Mouse (Mus musculus) megakaryocyte, embryonic 14.5 days (primary cell): ENCODE measurements at regions not wholly inside any gene's neighbourhood (a gene's known extent, or its start where the extent isn't known, plus 50 kb on each side); places are given as distances from the start of the nearest gene placed in this dataset.

Source experiments
- H3K27me3 ChIP-seq: replicated peaks from 2 replicates; pipeline ENCODE3; 2012; ENCODE audit warnings: inconsistent platforms
- H3K36me3 ChIP-seq: replicated peaks from 2 replicates; pipeline ENCODE3; 2012; ENCODE audit warnings: low read length, inconsistent platforms, mixed read lengths
- H3K4me1 ChIP-seq: 2 replicates; pipeline ENCODE4 v1.6.1; 2012; ENCODE audit warnings: inconsistent platforms
- H3K4me3 ChIP-seq: replicated peaks from 2 replicates; pipeline ENCODE3; 2012; ENCODE audit warnings: moderate library complexity, mild to moderate bottlenecking, inconsistent platforms
- H3K9me3 ChIP-seq: 2 replicates; pipeline ENCODE4 v1.6.1; 2012; ENCODE audit warnings: inconsistent platforms
- FLI1 ChIP-seq: IDR thresholded peaks from 2 replicates; pipeline ENCODE4 v1.6.1; 2012; ENCODE audit warnings: low read length, inconsistent platforms, mixed read lengths
- GATA1 ChIP-seq: IDR thresholded peaks from 3 replicates; pipeline ENCODE4 v1.6.1; 2012; ENCODE audit warnings: mixed read lengths, low read length, inconsistent platforms, borderline replicate concordance

DNA sequence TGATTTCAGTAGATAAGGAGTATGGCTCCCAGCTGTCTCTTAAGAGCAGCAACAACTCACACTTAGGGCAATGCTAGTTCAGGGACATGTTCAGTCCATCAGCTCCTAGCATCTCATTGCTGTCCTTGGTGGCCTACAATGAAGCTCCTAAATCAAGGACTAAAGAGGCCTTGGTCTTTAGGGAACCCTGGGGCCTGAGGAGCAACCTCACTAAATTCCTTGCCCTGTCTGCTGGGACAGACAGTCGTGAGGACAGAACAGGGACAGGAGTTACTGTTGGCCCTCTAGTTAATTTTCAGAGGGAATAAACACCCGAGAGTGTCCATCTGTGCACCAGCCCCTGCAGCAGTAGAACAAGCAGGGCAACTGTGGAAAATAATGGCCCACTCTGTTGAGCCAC is 514.6 kb upstream of the Tnp1 start:
- Histone ChIP-seq H3K4me1 (no peaks in the 10 kb centered on the region), H3K27me3 (no peaks in the 10 kb centered on the region), H3K9me3 (peaks cover 23% of the 10 kb centered on the region), H3K4me3 (no peak overlapping the region), H3K36me3 (no peaks in the 10 kb centered on the region)
- no peak for TF ChIP-seq FLI1
- TF ChIP-seq GATA1 = no peak

DNA sequence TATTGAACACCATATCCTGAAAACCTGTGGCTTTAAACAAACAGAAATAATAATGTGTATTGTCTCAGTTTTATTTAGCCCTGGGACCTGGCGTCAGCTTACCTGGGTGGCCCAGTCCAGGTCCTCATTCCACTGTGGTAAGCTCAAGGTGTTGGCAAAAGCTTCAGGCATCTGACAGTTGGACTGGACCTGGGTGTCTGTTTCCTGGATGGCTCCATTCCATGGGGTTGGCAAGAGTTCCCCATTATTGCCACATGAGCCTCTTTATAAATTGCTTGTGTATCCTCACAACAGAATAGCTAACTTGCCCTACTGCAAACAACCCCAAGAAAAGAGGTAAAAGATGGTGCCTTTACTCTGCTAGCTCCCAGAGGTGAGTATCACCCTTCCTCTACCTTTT is 512.9 kb upstream of the Tnp1 start:
- Histone ChIP-seq H3K4me3 (no peak overlapping the region), H3K27me3 (no peaks in the 10 kb centered on the region), H3K36me3 (no peaks in the 10 kb centered on the region), H3K4me1 (no peaks in the 10 kb centered on the region), H3K9me3 (peaks cover 22% of the 10 kb centered on the region)
- TF ChIP-seq FLI1 (no peak), GATA1 (no peak)

DNA sequence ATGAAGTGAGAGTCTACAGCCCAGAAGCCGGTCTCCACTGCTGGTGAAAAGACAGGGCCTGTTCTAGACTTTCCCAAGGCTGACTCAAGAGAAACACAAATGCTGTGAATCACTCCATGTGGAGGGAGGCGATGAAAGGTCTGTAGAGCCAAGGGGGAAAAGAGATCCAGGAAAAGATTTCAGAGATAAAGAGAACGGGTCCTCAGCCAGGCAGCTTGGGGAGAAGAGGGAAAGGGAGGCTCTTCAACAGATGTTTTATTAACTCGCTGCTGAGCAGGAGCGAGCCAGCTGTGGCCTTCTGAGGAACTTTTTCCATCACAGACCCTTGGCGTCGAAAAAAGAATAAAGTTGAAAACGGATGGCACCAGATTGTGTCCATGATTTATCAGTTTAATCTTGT is 500.7 kb upstream of the Tnp1 start:
- H3K4me1 ChIP-seq = no peaks in the 10 kb centered on the region
- TF ChIP-seq GATA1 (no peak), FLI1 (no peak)
- H3K27me3 ChIP-seq = no peaks in the 10 kb centered on the region
- H3K9me3 ChIP-seq = peaks cover 40% of the 10 kb centered on the region
- H3K4me3 ChIP-seq = no peak overlapping the region
- no peaks in the 10 kb centered on the region for H3K36me3 ChIP-seq

DNA sequence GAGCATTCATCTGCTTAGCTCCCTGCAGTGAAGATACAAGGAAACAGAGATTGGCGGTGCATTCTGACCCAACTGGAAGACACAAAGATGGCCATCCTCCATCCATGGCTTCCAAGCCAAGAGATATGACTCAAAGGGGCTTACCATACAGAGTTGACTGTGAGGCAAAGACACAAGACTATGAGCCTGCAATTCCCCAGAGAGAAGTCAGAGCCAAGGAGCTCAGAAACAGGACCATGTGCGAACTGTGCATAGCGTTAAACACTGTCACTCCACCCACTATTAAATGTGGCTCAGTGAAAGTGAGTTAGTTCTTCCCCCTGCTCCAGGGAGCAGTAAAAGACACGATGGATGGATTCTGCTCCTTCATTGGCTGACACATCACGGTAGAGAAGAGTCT is 500.1 kb upstream of the Tnp1 start:
- Histone ChIP-seq H3K27me3 (no peaks in the 10 kb centered on the region), H3K4me3 (no peak overlapping the region), H3K9me3 (peaks cover 37% of the 10 kb centered on the region), H3K4me1 (no peaks in the 10 kb centered on the region), H3K36me3 (no peaks in the 10 kb centered on the region)
- TF ChIP-seq FLI1 = no peak
- no peak for TF ChIP-seq GATA1

DNA sequence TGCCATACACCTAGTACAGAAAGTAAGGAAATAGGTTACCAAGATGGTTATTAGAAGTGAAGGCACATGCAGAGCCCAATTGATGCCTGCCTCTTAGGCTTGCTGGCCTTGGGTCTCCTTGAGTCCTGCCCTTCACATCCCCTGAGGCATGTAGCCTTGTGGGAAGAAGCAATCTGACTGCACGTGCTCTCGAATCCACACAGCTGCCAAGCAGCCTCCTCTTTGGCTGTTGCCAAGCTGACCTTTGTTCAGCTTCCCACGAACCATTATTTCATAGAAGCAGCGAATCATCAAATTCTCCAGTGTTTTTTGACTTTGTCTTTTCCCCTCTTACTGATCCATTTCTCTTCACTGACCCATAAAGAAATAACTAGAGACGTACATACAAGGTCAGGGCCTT is 498.1 kb upstream of the Tnp1 start:
- no peak overlapping the region for H3K4me3 ChIP-seq
- peaks cover 33% of the 10 kb centered on the region for H3K9me3 ChIP-seq
- TF ChIP-seq FLI1 = no peak
- TF ChIP-seq GATA1 = no peak
- no peaks in the 10 kb centered on the region for H3K4me1 ChIP-seq
- no peaks in the 10 kb centered on the region for H3K27me3 ChIP-seq
- H3K36me3 ChIP-seq = no peaks in the 10 kb centered on the region

DNA sequence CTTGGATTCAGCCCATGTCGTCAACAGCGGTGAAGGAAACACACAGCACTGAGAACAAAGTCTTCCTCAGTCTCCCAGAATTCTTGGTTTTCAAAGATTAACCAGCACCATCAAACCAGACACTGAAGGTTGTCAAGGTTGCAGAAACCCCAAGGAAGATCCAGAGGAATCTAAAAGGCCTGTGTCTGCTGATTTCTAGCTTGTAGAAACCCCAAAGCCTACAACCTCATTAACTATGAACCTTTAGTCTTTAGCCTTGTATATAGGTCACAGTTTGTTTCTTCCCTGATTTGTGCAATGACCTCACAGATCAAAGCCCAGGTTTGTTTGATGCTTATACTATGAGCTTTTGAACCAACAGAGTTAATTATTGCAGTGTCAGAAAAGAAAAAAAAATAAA is 497.1 kb upstream of the Tnp1 start:
- no peaks in the 10 kb centered on the region for H3K36me3 ChIP-seq
- no peaks in the 10 kb centered on the region for H3K27me3 ChIP-seq

DNA sequence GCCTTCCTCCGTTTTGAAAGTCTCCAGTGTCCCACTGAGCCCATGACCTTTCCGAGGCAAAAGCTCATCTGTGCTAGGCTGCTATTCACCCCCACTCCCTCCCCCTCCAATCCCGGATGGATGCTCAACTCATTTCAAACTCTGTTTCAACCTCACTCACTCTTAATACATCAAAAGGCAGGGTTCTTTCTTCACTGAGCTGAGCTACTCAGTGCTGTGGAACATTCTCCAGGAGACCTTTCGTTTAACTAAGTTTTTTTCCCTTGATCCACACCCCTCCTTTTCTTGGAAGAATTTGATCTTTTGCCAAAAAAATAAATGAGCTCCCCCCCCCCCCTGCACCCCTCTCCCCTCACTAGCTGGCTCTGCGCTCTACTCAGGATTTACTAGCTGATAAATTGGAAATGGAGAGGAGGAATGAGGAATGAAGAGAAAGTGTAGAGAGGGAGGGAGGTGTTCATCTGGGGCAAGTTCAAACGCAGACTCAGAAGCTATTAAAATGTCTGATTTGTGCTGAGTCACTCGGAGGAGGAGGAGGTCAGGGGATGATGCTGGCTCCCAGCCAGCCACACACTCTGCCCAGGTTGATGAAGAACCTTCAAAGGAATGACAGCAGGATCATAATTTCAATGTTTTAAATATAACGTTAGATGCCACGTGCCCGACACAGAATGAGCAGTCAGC is 491.5 kb upstream of the Tnp1 start:
- Histone ChIP-seq H3K4me1 (no peaks in the 10 kb centered on the region), H3K27me3 (no peaks in the 10 kb centered on the region), H3K36me3 (no peaks in the 10 kb centered on the region), H3K4me3 (no peak overlapping the region), H3K9me3 (peaks cover 38% of the 10 kb centered on the region)
- TF ChIP-seq FLI1 (no peak), GATA1 (no peak)

More for the DNA sequence above, 497.1 kb upstream of the Tnp1 start:
- Histone ChIP-seq H3K4me3 (no peak overlapping the region), H3K4me1 (no peaks in the 10 kb centered on the region), H3K9me3 (peaks cover 38% of the 10 kb centered on the region)
- TF ChIP-seq FLI1 = no peak
- TF ChIP-seq GATA1 = no peak

DNA sequence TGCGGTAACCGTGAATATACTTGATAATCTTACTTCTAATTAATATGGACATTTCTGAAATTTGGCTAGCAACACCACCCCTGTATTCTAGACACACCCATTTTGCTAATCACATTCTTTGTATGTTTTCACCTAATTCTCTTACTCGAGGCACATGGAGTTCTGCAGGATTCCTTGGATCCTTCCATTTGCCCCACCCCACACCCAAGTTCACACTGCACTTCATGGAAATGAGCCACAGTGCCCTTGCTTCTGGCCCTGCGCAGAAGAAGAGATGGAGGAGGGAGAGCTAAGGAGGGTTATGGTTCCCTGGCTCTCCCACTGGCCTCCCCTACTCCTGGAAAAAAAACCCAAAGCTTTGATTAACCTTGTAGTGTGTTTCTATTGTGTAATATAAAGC is 487.9 kb upstream of the Tnp1 start:
- H3K27me3 ChIP-seq = no peaks in the 10 kb centered on the region
- no peak overlapping the region for H3K4me3 ChIP-seq
- peaks cover 29% of the 10 kb centered on the region for H3K9me3 ChIP-seq
- H3K36me3 ChIP-seq = no peaks in the 10 kb centered on the region
- H3K4me1 ChIP-seq = no peaks in the 10 kb centered on the region
- TF ChIP-seq GATA1 (no peak), FLI1 (no peak)

DNA sequence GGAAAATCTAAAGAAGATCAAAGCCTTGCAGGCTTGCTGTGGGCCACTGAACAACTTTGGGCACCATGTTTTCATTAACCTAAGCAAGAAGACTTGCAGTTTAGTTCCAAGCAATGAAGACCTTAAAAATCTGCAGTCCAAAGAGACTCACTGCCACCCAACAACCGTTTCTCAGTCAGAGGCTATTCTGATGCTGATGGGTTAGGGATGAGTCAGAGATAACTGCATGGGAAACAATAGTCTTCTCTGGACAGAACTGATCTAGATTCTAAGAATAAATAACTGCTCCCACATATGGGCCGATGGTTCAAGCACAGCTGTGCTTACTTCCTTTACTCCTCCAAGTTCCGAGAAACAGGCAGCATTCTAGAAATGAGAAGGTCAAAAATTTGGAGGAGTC is 485.0 kb upstream of the Tnp1 start:
- Histone ChIP-seq H3K27me3 (no peaks in the 10 kb centered on the region), H3K36me3 (no peaks in the 10 kb centered on the region), H3K4me3 (no peak overlapping the region), H3K9me3 (peaks cover 7% of the 10 kb centered on the region), H3K4me1 (no peaks in the 10 kb centered on the region)
- TF ChIP-seq GATA1 = no peak
- TF ChIP-seq FLI1 = no peak

DNA sequence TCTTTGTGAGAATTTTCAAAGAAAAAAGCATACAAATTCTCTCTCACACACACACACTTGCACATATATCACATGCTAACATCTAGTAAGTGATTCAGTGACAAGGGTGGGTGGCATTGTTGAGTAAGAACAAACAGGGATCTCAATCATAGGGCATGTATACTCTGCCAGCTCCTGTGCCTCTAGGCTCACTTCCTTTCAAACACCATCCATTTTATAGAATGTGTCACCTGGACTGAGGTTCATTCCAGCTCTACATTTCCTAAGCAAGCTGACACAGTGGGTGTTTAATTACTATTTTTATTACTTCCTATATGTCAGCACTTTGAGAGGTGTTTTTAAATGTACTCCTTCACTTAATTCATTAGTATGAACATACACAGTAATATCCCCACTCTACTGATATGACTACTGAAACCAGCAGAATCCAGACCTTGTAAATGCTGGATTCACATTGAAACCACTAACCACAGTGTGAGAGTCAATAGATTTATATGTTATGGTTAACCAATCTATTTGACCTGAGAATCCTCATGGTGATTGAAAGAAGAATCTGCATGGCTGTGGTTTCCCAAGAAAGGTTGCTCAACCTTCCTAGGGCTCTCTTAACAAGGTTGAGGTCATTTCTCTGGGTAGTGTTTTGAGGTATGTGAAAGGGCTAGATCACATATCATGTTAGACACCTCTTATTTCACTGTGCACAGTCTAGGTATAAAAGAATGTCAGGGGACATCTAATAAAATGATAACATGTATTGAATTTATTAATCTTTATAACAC is 480.5 kb upstream of the Tnp1 start:
- H3K36me3 ChIP-seq = no peaks in the 10 kb centered on the region
- no peak overlapping the region for H3K4me3 ChIP-seq
- TF ChIP-seq GATA1 (no peak), FLI1 (no peak)
- H3K27me3 ChIP-seq = no peaks in the 10 kb centered on the region
- no peaks in the 10 kb centered on the region for H3K4me1 ChIP-seq
- H3K9me3 ChIP-seq = no peaks in the 10 kb centered on the region
